Mouse (Mus musculus) stomach, embryonic 14.5 days (tissue): ENCODE results near the gene Stx2. TPM values are rescaled to one million over a fixed set of nuclear protein-coding genes. Genes with fewer than 3 reads are reported as not detected.

Experiments used
- ATAC-seq: fragments of 200-750 bp; cut with Nextera tagmentation; 2 replicates; pipeline ENCODE4 v1.8.0; 2017; ENCODE audit warnings: low read depth, moderate TSS enrichment; ENCODE audit not compliant: insufficient number of reproducible peaks, insufficient read depth, low FRiP score
- H3K27ac ChIP-seq: fragments of 300-500 bp; sonication (generic); 2 replicates; pipeline ENCODE4 v1.5.1; 2014; ENCODE audit warnings: mild to moderate bottlenecking, low read length, moderate library complexity, mixed read lengths
- H3K27me3 ChIP-seq: fragments of 300-500 bp; sonication (generic); 2 replicates; pipeline ENCODE4 v1.6.1; 2014; ENCODE audit warnings: low read length, control low read depth, mixed read lengths; ENCODE audit not compliant: control insufficient read depth, insufficient read depth
- H3K36me3 ChIP-seq: fragments of 300-500 bp; sonication (generic); 2 replicates; pipeline ENCODE4 v1.6.1; 2014; ENCODE audit warnings: mild to moderate bottlenecking, control low read depth, low read length, moderate library complexity, mixed read lengths; ENCODE audit not compliant: control insufficient read depth, insufficient read depth
- H3K4me1 ChIP-seq: fragments of 300-500 bp; sonication (generic); 2 replicates; pipeline ENCODE4 v1.6.1; 2014; ENCODE audit warnings: low read length, control low read depth, mixed read lengths; ENCODE audit not compliant: control insufficient read depth, insufficient read depth
- H3K4me2 ChIP-seq: fragments of 300-500 bp; sonication (generic); replicated peaks from 2 replicates; pipeline ENCODE4 v1.6.1; 2014; ENCODE audit warnings: low read depth, low read length, control low read depth
- H3K4me3 ChIP-seq: fragments of 300-500 bp; sonication (generic); 2 replicates; pipeline ENCODE4 v1.5.1; 2014; ENCODE audit warnings: low read depth, low read length, control low read depth
- H3K9ac ChIP-seq: fragments of 300-500 bp; sonication (generic); replicated peaks from 2 replicates; pipeline ENCODE4 v1.6.1; 2014; ENCODE audit warnings: low read depth, mild to moderate bottlenecking, control low read depth, low read length, moderate library complexity, mixed read lengths
- H3K9me3 ChIP-seq: fragments of 300-500 bp; sonication (generic); 2 replicates; pipeline ENCODE4 v1.6.1; 2016; ENCODE audit warnings: low read depth, low read length, control low read depth; ENCODE audit not compliant: control insufficient read depth
- WGBS: fragments of 180-500 bp; shearing (Covaris S2); extraction: QIAGEN DNeasy Blood & Tissue Kit; methylation state at CpG from one replicate; pipeline ENCODE4 v1.1.7; 2014; 5-methylcytosine and 5-hydroxymethylcytosine counted together
- polyA plus RNA-seq: library from polyadenylated mRNA; unstranded; fragments of >200 nt; fragmentation: Nextera tagmentation; extraction: Ambion mirVana; gene quantifications from 2 replicates; pipeline ENCODE4 v1.2.1, GENCODE M21; 2014

Gene Stx2
- 29.6 and 30.8 TPM in 2 replicates for polyA plus RNA-seq

- no peaks in the 10 kb centered on the region for H3K27me3 ChIP-seq
- ATAC-seq, result peak; percentile 94
- under 1% methylated on average over 38 of the region's 39 CpGs for WGBS
Observed at GRCm38 (mm10) chr5:129008412-129008826, at the start of gene Stx2. Gene Stx2 (minus strand): TSS chr5:129008574.

GRCm38 (mm10) chr5:129054675-129055284 is 46.4 kb upstream of the Stx2 start:
- H3K4me3 ChIP-seq, result no peak overlapping the region
- H3K9me3 ChIP-seq, result no peaks in the 10 kb centered on the region
- H3K36me3 ChIP-seq, result no peaks in the 10 kb centered on the region
- no peak overlapping the region for H3K27ac ChIP-seq
- no peak overlapping the region for H3K9ac ChIP-seq
- 70% methylated on average over 9 of the region's 9 CpGs for WGBS
- H3K27me3 ChIP-seq, result no peaks in the 10 kb centered on the region
- no peaks in the 10 kb centered on the region for H3K4me1 ChIP-seq
- no peak overlapping the region for H3K4me2 ChIP-seq
- ATAC-seq, result no peak

More at GRCm38 (mm10) chr5:129008412-129008826, at the start of gene Stx2:
- Histone ChIP-seq H3K36me3 (no peaks in the 10 kb centered on the region), H3K9me3 (no peaks in the 10 kb centered on the region), H3K27ac (peak within 1 kb of the TSS; percentile 16; the same call in 1 of the 2 replicates), H3K4me2 (peak within 1 kb of the TSS; percentile 78), H3K4me1 (0 out of 2 replicates have a peak, but pooled peaks cover 7% of the 10 kb centered on the region), H3K4me3 (peak within 1 kb of the TSS; percentile 67), H3K9ac (peak within 1 kb of the TSS; percentile 49)

GRCm38 (mm10) chr5:129052636-129053355 is 44.4 kb upstream of the Stx2 start:
- ATAC-seq, result no peak

GRCm38 (mm10) chr5:129051910-129052309 is 43.5 kb upstream of the Stx2 start:
- no peaks in the 10 kb centered on the region for H3K4me1 ChIP-seq
- H3K4me3 ChIP-seq, result no peak overlapping the region
- no peak for ATAC-seq
- no peaks in the 10 kb centered on the region for H3K36me3 ChIP-seq
- WGBS, result 81% methylated on average over 3 of the region's 3 CpGs
- H3K4me2 ChIP-seq, result no peak overlapping the region
- no peak overlapping the region for H3K9ac ChIP-seq
- H3K9me3 ChIP-seq, result no peaks in the 10 kb centered on the region
- H3K27ac ChIP-seq, result no peak overlapping the region
- no peaks in the 10 kb centered on the region for H3K27me3 ChIP-seq

More at GRCm38 (mm10) chr5:129052636-129053355, 44.4 kb upstream of the Stx2 start:
- Histone ChIP-seq H3K27ac (no peak overlapping the region), H3K27me3 (no peaks in the 10 kb centered on the region), H3K9ac (no peak overlapping the region), H3K4me2 (no peak overlapping the region), H3K9me3 (no peaks in the 10 kb centered on the region), H3K4me3 (no peak overlapping the region), H3K36me3 (no peaks in the 10 kb centered on the region), H3K4me1 (no peaks in the 10 kb centered on the region)
- 40% methylated on average over 20 of the region's 20 CpGs for WGBS

GRCm38 (mm10) chr5:129049372-129049771 is 41.0 kb upstream of the Stx2 start:
- Histone ChIP-seq H3K27me3 (no peaks in the 10 kb centered on the region), H3K27ac (no peak overlapping the region), H3K36me3 (no peaks in the 10 kb centered on the region), H3K9ac (no peak overlapping the region), H3K9me3 (no peaks in the 10 kb centered on the region), H3K4me3 (no peak overlapping the region), H3K4me2 (no peak overlapping the region), H3K4me1 (no peaks in the 10 kb centered on the region)
- ATAC-seq, result no peak
- 80% methylated on average over 9 of the region's 9 CpGs for WGBS

GRCm38 (mm10) chr5:129045641-129046580 is 37.5 kb upstream of the Stx2 start:
- ATAC-seq, result no peak
- no peak overlapping the region for H3K4me2 ChIP-seq
- no peaks in the 10 kb centered on the region for H3K4me1 ChIP-seq
- WGBS, result 57% methylated on average over 26 of the region's 26 CpGs
- H3K27ac ChIP-seq, result no peak overlapping the region
- no peak overlapping the region for H3K9ac ChIP-seq
- H3K27me3 ChIP-seq, result no peaks in the 10 kb centered on the region
- H3K36me3 ChIP-seq, result no peaks in the 10 kb centered on the region
- H3K4me3 ChIP-seq, result no peak overlapping the region
- H3K9me3 ChIP-seq, result no peaks in the 10 kb centered on the region

GRCm38 (mm10) chr5:129037739-129038138 is 29.4 kb upstream of the Stx2 start:
- Histone ChIP-seq H3K4me3 (no peak overlapping the region), H3K27me3 (no peaks in the 10 kb centered on the region), H3K4me1 (no peaks in the 10 kb centered on the region), H3K27ac (no peak overlapping the region), H3K9ac (no peak overlapping the region), H3K9me3 (no peaks in the 10 kb centered on the region), H3K36me3 (no peaks in the 10 kb centered on the region), H3K4me2 (no peak overlapping the region)
- ATAC-seq, result no peak
- 77% methylated on average over 7 of the region's 7 CpGs for WGBS

- no peak for ATAC-seq
- H3K4me1 ChIP-seq, result no peaks in the 10 kb centered on the region
- no peak overlapping the region for H3K9ac ChIP-seq
- H3K9me3 ChIP-seq, result no peaks in the 10 kb centered on the region
- WGBS, result 86% methylated on average over 5 of the region's 5 CpGs
- H3K4me3 ChIP-seq, result no peak overlapping the region
- no peak overlapping the region for H3K27ac ChIP-seq
- no peaks in the 10 kb centered on the region for H3K27me3 ChIP-seq
- H3K4me2 ChIP-seq, result no peak overlapping the region
- no peaks in the 10 kb centered on the region for H3K36me3 ChIP-seq
Observed at GRCm38 (mm10) chr5:129036678-129037077, 28.3 kb upstream of the Stx2 start.
